Mouse (Mus musculus) limb, embryonic 15.5 days (tissue): ENCODE measurements around the gene Rbm46. TPM values are rescaled to one million over a fixed set of nuclear protein-coding genes. Genes with fewer than 3 reads are reported as not detected.

Experiments
- ATAC-seq: fragments of 200-750 bp; cut with Nextera tagmentation; 2 replicates; pipeline ENCODE4 v1.8.0; 2017; ENCODE audit warnings: low read depth, moderate TSS enrichment; ENCODE audit not compliant: insufficient number of reproducible peaks, low FRiP score, low TSS enrichment
- H3K27ac ChIP-seq: fragments of 300-500 bp; sonication (generic); 2 replicates; pipeline ENCODE4 v1.5.1; 2015; ENCODE audit warnings: moderate library complexity, mild to moderate bottlenecking, inconsistent platforms
- H3K27me3 ChIP-seq: fragments of 300-500 bp; sonication (generic); 2 replicates; pipeline ENCODE4 v1.6.1; 2015; ENCODE audit warnings: inconsistent platforms
- H3K36me3 ChIP-seq: fragments of 300-500 bp; sonication (generic); 2 replicates; pipeline ENCODE4 v1.6.1; 2015; ENCODE audit warnings: inconsistent platforms
- H3K4me1 ChIP-seq: fragments of 300-500 bp; sonication (generic); 2 replicates; pipeline ENCODE4 v1.6.1; 2015; ENCODE audit warnings: inconsistent platforms
- H3K4me2 ChIP-seq: fragments of 300-500 bp; sonication (generic); 2 replicates; pipeline ENCODE4 v1.6.1; 2015; ENCODE audit warnings: mild to moderate bottlenecking, inconsistent platforms
- H3K4me3 ChIP-seq: fragments of 300-500 bp; sonication (generic); 2 replicates; pipeline ENCODE4 v1.5.1; 2015; ENCODE audit warnings: mild to moderate bottlenecking, inconsistent platforms
- H3K9ac ChIP-seq: fragments of 300-500 bp; sonication (generic); 2 replicates; pipeline ENCODE4 v1.6.1; 2015; ENCODE audit warnings: inconsistent platforms
- H3K9me3 ChIP-seq: fragments of 300-500 bp; sonication (generic); 2 replicates; pipeline ENCODE4 v1.6.1; 2016; ENCODE audit warnings: inconsistent platforms
- WGBS: fragments of 180-500 bp; shearing (Covaris S2); methylation state at CpG from one replicate; pipeline ENCODE4 v1.1.7; 2015; 5-methylcytosine and 5-hydroxymethylcytosine counted together
- polyA plus RNA-seq: library from polyadenylated mRNA; unstranded; fragments of >200 nt; fragmentation: Nextera tagmentation; extraction: Ambion mirVana; gene quantifications from 2 replicates; pipeline ENCODE4 v1.2.1, GENCODE M21; 2015

The Rbm46 gene
- polyA plus RNA-seq, 1 experiment from 2014 or later: 4.6 TPM

DNA sequence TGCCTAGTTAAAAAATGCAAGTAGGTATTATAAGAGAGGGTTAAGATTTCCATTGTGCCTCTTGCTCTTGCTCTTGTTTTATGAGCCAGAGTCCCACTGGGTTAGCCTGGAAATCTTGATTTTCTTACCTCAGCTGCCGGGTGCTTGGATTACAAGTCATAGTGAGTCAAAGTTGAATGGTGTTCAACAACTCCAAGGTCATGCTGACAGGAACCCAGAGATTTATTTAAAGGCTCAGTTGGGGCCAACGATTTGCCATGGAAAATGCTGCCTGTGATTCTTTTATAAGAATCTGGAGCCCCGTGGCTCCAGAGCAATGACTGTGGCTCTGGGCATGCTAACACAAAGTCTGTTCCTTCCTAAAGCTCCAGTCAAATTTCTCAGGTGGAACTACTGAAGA, 64.4 kb downstream of the Rbm46 start:
- no peak overlapping the region for H3K4me2 ChIP-seq
- no peak for ATAC-seq
- WGBS: 38% methylated on average over 3 of the region's 3 CpGs
- no peaks in the 10 kb centered on the region for H3K4me1 ChIP-seq
- no peaks in the 10 kb centered on the region for H3K27me3 ChIP-seq
- no peak overlapping the region for H3K9ac ChIP-seq
- H3K4me3 ChIP-seq: no peak overlapping the region
- H3K9me3 ChIP-seq: no peaks in the 10 kb centered on the region
- H3K27ac ChIP-seq: no peak overlapping the region
- no peaks in the 10 kb centered on the region for H3K36me3 ChIP-seq

DNA sequence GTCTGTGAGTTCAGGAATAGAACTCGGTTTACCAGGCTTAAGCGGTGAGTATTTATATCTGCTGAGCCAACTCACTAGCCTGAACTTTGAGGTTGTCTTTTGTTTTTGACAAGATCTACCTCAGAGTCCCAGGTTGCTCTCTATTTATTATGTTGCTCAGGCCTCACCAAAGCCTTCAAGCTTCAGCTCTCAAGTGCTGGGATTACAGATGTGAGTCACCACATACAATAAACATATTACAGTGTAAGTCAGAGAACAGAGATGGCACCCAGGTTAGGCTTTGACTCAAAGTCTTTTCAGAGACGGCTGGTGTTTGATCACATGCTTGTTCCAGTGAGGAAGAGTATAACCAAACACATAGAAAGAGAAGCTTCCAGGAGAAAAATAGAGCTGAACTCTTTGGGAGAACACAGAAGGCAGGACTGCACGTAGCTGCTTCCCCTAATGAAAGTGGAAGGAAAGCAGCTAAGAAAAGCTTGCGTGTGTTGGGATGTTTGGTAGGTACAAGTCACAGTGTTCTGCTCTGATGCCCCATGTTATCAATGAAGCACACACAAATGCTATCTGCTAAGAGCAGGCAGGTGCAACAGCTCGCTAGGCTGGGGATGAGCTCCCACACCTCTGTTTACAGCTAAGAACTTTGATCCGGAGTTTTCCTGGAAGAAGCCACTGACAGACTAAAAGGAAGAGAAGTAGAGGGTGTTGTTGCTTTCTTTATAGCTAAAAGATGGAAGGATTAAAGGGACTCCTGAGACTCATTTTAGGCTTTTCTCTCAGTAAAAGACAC, 65.8 kb downstream of the Rbm46 start:
- no peak overlapping the region for H3K9ac ChIP-seq
- no peak for ATAC-seq
- no peak overlapping the region for H3K4me3 ChIP-seq
- H3K4me1 ChIP-seq: no peaks in the 10 kb centered on the region
- H3K27ac ChIP-seq: no peak overlapping the region
- no peaks in the 10 kb centered on the region for H3K9me3 ChIP-seq
- H3K36me3 ChIP-seq: no peaks in the 10 kb centered on the region
- no peak overlapping the region for H3K4me2 ChIP-seq
- H3K27me3 ChIP-seq: no peaks in the 10 kb centered on the region
- 77% methylated on average over 7 of the region's 7 CpGs for WGBS

DNA sequence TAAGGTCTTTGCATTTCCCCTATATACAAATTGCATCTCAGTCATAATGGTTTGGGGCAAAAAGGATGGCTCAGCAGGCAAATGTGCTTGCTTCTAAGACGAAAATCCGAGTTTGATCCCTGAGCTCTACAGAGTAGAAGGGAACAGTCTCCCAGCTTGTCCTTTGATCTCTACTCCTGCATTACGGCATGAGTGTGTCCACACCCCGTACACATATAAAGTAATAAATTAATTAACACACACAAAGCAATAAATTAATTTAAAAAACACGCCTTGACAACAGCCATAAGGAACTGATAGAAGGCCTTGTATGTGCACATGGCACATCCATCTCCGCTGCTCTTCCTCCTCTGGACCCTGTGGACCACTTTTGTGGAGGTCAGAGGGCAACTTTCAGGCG, 66.5 kb downstream of the Rbm46 start:
- H3K36me3 ChIP-seq: no peaks in the 10 kb centered on the region
- H3K9ac ChIP-seq: no peak overlapping the region
- H3K4me2 ChIP-seq: no peak overlapping the region
- WGBS: 56% methylated on average over 7 of the region's 7 CpGs
- ATAC-seq: no peak
- no peak overlapping the region for H3K27ac ChIP-seq
- no peaks in the 10 kb centered on the region for H3K27me3 ChIP-seq
- H3K4me3 ChIP-seq: no peak overlapping the region
- no peaks in the 10 kb centered on the region for H3K9me3 ChIP-seq
- H3K4me1 ChIP-seq: no peaks in the 10 kb centered on the region

DNA sequence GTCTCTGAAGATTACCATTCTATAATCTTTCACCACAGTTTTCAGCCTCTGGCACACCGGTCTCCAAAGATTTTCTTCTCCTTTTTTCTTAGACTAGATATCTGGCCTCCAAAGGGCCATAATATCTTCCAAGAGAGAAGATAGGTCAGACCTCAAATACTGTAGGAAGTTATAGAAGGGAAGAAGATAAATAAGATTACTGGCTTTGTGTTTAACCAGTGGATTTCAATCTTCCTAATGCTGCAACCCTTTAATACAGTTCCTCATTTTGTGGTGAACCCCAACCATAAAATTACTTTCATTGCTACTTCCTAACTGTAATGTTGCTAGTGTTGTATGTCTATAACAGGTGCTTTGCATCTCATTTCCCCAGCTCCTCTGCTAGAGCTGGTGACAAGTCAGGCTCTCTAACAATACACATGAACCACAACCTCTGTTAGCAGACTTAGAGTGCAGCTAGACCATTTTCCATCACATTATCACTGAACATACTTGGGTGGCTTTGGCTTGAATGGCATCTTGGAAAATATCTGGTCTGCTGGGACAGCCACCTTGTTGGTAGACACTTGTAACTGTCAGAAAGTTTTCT, 67.9 kb downstream of the Rbm46 start:
- Histone ChIP-seq H3K9ac (no peak overlapping the region), H3K27me3 (no peaks in the 10 kb centered on the region), H3K4me2 (no peak overlapping the region), H3K4me3 (no peak overlapping the region), H3K27ac (no peak overlapping the region), H3K4me1 (no peaks in the 10 kb centered on the region), H3K36me3 (no peaks in the 10 kb centered on the region), H3K9me3 (no peaks in the 10 kb centered on the region)
- WGBS: 92% methylated on average over 1 of the region's 1 CpGs
- ATAC-seq: no peak

DNA sequence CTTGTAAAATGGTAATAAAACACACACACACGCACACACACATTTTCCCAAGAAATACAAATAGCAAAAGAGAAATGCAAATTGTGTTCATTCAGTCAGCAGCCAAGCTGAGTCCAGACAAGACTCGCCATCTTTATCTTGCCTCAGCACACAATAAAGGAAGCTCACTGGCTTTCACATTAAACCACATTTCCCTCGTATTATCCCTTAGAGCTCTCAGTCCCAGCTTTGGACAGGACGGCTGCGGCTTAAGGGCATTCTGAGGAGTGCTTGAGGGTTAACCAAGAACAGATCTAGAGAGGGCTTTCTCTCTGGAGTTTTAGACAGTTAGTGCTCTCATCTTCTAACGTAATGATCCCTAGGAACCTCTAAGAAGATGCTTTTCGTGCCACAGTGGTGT, 71.0 kb downstream of the Rbm46 start:
- Histone ChIP-seq H3K27me3 (no peaks in the 10 kb centered on the region), H3K36me3 (no peaks in the 10 kb centered on the region), H3K9ac (no peak overlapping the region), H3K4me1 (no peaks in the 10 kb centered on the region), H3K4me2 (no peak overlapping the region), H3K4me3 (no peak overlapping the region), H3K9me3 (no peaks in the 10 kb centered on the region), H3K27ac (no peak overlapping the region)
- 64% methylated on average over 7 of the region's 7 CpGs for WGBS
- no peak for ATAC-seq

DNA sequence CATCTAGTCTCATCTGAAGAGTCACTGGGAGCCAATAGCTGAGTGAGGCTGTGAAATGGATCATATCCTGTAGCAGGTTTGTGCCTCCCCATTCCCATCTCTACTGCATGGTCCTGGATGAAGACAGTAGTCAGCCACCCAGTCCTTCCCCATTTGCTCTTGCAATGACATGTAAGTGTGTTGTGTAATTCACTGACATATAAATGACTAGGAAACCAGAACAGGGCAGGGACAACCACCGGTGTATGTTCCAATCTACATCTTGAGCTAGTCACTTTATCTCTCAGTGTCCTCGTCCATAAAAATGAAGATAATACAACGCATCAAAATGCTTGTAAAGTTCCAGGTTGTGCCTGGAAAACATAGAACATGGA, 75.8 kb downstream of the Rbm46 start:
- Histone ChIP-seq H3K4me1 (no peaks in the 10 kb centered on the region), H3K27me3 (no peaks in the 10 kb centered on the region), H3K9ac (no peak overlapping the region), H3K36me3 (no peaks in the 10 kb centered on the region), H3K27ac (no peak overlapping the region), H3K9me3 (no peaks in the 10 kb centered on the region), H3K4me3 (no peak overlapping the region), H3K4me2 (no peak overlapping the region)
- 76% methylated on average over 3 of the region's 3 CpGs for WGBS
- ATAC-seq: no peak

DNA sequence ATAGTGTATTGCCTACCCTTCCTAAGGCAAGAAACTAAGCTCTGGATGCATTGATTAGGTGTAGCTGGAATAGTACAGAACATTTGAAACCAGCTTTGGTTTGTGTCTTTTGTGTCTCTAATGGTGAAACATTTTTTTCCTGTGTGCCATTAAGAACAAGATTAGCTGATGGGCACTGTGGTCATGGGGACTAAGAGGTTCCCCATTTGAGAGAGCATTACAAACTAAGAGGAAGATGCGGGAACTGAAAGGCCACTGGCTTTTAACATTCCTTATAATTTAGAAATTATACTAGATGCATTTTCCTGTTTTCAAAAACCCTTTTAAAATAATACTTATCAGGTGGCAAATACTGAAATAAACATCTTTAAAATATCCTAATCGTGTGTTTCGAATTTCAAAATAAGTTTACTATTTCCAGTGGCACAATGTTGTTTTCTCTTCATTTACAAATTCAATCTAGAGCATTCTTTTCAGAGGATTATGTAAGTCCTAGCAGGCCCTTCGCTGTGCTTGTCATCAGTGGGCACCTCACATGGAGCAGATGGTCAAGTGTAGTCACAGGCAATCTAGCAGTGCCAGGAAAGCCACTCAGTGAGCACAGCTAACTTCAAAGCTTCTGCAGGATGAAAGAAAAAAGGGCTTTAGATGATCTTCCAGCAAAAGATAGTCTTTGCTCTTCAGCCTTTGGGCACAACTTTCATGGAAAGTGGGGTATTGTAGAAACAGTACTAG, 76.4 kb downstream of the Rbm46 start:
- no peaks in the 10 kb centered on the region for H3K36me3 ChIP-seq
- H3K9me3 ChIP-seq: no peaks in the 10 kb centered on the region
- WGBS: 85% methylated on average over 4 of the region's 4 CpGs
- no peak for ATAC-seq
- H3K4me1 ChIP-seq: no peaks in the 10 kb centered on the region
- H3K4me3 ChIP-seq: no peak overlapping the region
- no peak overlapping the region for H3K4me2 ChIP-seq
- H3K9ac ChIP-seq: no peak overlapping the region
- H3K27me3 ChIP-seq: no peaks in the 10 kb centered on the region
- no peak overlapping the region for H3K27ac ChIP-seq

DNA sequence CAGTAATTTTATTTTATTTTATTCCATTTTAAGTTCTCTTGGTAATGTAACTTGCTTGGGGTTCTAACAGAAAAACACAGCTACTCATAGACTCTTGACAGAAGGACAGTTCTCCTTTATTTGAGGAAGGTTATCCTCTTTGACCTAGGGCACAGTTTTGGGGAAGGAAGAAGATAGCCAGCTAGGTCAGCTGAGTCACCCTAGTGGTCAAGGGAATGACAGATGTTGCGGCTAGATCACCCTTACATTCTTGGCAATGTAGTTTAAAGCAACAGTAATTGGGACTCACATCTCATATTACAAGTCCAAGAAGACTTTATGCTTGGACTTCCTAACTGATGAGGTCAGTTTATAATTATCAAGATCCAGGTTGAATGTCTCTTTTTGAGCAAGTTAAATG, 82.6 kb downstream of the Rbm46 start:
- H3K4me2 ChIP-seq: no peak overlapping the region
- H3K9me3 ChIP-seq: no peaks in the 10 kb centered on the region
- no peak for ATAC-seq
- H3K27ac ChIP-seq: no peak overlapping the region
- WGBS: 70% methylated on average over 1 of the region's 1 CpGs
- no peaks in the 10 kb centered on the region for H3K36me3 ChIP-seq
- H3K27me3 ChIP-seq: no peaks in the 10 kb centered on the region
- H3K9ac ChIP-seq: no peak overlapping the region
- H3K4me1 ChIP-seq: no peaks in the 10 kb centered on the region
- H3K4me3 ChIP-seq: no peak overlapping the region

DNA sequence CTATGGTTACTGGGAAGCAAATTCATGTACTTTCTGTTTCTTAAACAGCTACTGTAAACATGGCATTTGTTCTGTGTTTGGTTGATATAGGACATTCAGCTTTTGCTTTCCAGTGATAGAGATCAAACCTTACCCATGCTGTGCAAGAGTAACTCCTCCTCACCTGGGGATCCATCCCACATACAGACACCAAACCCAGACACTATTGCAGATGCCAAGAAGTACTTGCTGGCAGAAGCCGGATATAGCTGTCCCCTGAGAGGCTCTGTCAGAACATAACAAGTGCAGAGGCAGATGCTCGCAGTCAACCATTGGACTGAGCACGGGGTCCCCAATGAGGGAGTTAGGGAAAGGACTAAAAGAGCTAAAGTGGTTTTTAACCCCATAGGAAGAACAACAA, 84.6 kb downstream of the Rbm46 start:
- Histone ChIP-seq H3K4me3 (no peak overlapping the region), H3K27ac (no peak overlapping the region), H3K4me2 (no peak overlapping the region), H3K36me3 (no peaks in the 10 kb centered on the region), H3K9ac (no peak overlapping the region), H3K9me3 (no peaks in the 10 kb centered on the region), H3K27me3 (no peaks in the 10 kb centered on the region), H3K4me1 (no peaks in the 10 kb centered on the region)
- ATAC-seq: no peak
- WGBS: 85% methylated on average over 3 of the region's 3 CpGs

Other genes with a start within 250 kb of the Rbm46 start
- 0.35 and 0.48 TPM in 2 replicates for gene Lrat, start 27.5 kb upstream of the Rbm46 start, polyA plus RNA-seq
- gene Fgg, start 131.2 kb upstream of the Rbm46 start, polyA plus RNA-seq: 0.56 and 2.3 TPM in 2 replicates
- 0.34 and 2.5 TPM in 2 replicates for gene Fga, start 149.6 kb upstream of the Rbm46 start, polyA plus RNA-seq
- 0.27 and 1.4 TPM in 2 replicates for gene Fgb, start 173.4 kb upstream of the Rbm46 start, polyA plus RNA-seq
- 89.5 and 91.2 TPM in 2 replicates for gene Plrg1, start 179.0 kb upstream of the Rbm46 start, polyA plus RNA-seq